Mouse (Mus musculus): ENCODE data around the gene Itga9. TPM values are rescaled to one million over a fixed set of nuclear protein-coding genes. Genes with fewer than 3 reads are reported as not detected.

Gene Itga9
- polyA plus RNA-seq, 1 experiment = 2.3 TPM

- H3K4me1 ChIP-seq (ENCODE audit: control insufficient read depth, insufficient read depth, insufficient read length, low read length) = peaks cover 9% of the 10 kb centered on the region; the same call in 1 of the 2 replicates
- H3K4me3 ChIP-seq (ENCODE audit: insufficient read depth, low read depth, low read length) = no peak overlapping the region
- no peak overlapping the region for H3K27ac ChIP-seq (replicated peaks; ENCODE audit: low read depth, low read length)
Measured at GRCm38 (mm10) chr9:118762759-118763158, 156.3 kb downstream of the Itga9 start.

- Histone ChIP-seq H3K4me3 (ENCODE audit: insufficient read depth, low read depth, low read length) (no peak overlapping the region), H3K27ac (replicated peaks; ENCODE audit: low read depth, low read length) (no peak overlapping the region), H3K4me1 (ENCODE audit: control insufficient read depth, insufficient read depth, insufficient read length, low read length) (peaks cover 9% of the 10 kb centered on the region; the same call in 1 of the 2 replicates)
Measured at GRCm38 (mm10) chr9:118763203-118763602, 156.7 kb downstream of the Itga9 start.

GRCm38 (mm10) chr9:118763646-118764045 is 157.2 kb downstream of the Itga9 start:
- Histone ChIP-seq H3K27ac (replicated peaks; ENCODE audit: low read depth, low read length) (no peak overlapping the region), H3K4me1 (ENCODE audit: control insufficient read depth, insufficient read depth, insufficient read length, low read length) (peaks cover 9% of the 10 kb centered on the region; the same call in 1 of the 2 replicates), H3K4me3 (ENCODE audit: insufficient read depth, low read depth, low read length) (no peak overlapping the region)

- H3K4me3 ChIP-seq (ENCODE audit: insufficient read depth, low read depth, low read length) = no peak overlapping the region
- no peak overlapping the region for H3K27ac ChIP-seq (replicated peaks; ENCODE audit: low read depth, low read length)
Measured at GRCm38 (mm10) chr9:118765059-118765458, 158.6 kb downstream of the Itga9 start.

GRCm38 (mm10) chr9:118767008-118767407 is 160.5 kb downstream of the Itga9 start:
- H3K27ac ChIP-seq (replicated peaks; ENCODE audit: low read depth, low read length) = no peak overlapping the region
- peaks cover 9% of the 10 kb centered on the region; the same call in 1 of the 2 replicates for H3K4me1 ChIP-seq (ENCODE audit: control insufficient read depth, insufficient read depth, insufficient read length, low read length)
- H3K4me3 ChIP-seq (ENCODE audit: insufficient read depth, low read depth, low read length) = no peak overlapping the region

More at GRCm38 (mm10) chr9:118765059-118765458, 158.6 kb downstream of the Itga9 start:
- H3K4me1 ChIP-seq (ENCODE audit: control insufficient read depth, insufficient read depth, insufficient read length, low read length) = peaks cover 9% of the 10 kb centered on the region; the same call in 1 of the 2 replicates

GRCm38 (mm10) chr9:118768596-118768995 is 162.1 kb downstream of the Itga9 start:
- no peak overlapping the region for H3K4me3 ChIP-seq (ENCODE audit: insufficient read depth, low read depth, low read length)
- peaks cover 7% of the 10 kb centered on the region; the same call in 1 of the 2 replicates for H3K4me1 ChIP-seq (ENCODE audit: control insufficient read depth, insufficient read depth, insufficient read length, low read length)
- H3K27ac ChIP-seq (replicated peaks; ENCODE audit: low read depth, low read length) = no peak overlapping the region

GRCm38 (mm10) chr9:118770366-118770765 is 163.9 kb downstream of the Itga9 start:
- Histone ChIP-seq H3K4me1 (ENCODE audit: control insufficient read depth, insufficient read depth, insufficient read length, low read length) (no peaks in the 10 kb centered on the region), H3K4me3 (ENCODE audit: insufficient read depth, low read depth, low read length) (no peak overlapping the region), H3K27ac (replicated peaks; ENCODE audit: low read depth, low read length) (no peak overlapping the region)

GRCm38 (mm10) chr9:118774676-118775075 is 168.2 kb downstream of the Itga9 start:
- Histone ChIP-seq H3K27ac (replicated peaks; ENCODE audit: low read depth, low read length) (no peak overlapping the region), H3K4me1 (ENCODE audit: control insufficient read depth, insufficient read depth, insufficient read length, low read length) (no peaks in the 10 kb centered on the region), H3K4me3 (ENCODE audit: insufficient read depth, low read depth, low read length) (no peak overlapping the region)

GRCm38 (mm10) chr9:118776880-118777438 is 170.5 kb downstream of the Itga9 start:
- Histone ChIP-seq H3K4me1 (ENCODE audit: control insufficient read depth, insufficient read depth, insufficient read length, low read length) (no peaks in the 10 kb centered on the region), H3K27ac (replicated peaks; ENCODE audit: low read depth, low read length) (no peak overlapping the region), H3K4me3 (ENCODE audit: insufficient read depth, low read depth, low read length) (no peak overlapping the region)

- Histone ChIP-seq H3K4me3 (ENCODE audit: insufficient read depth, low read depth, low read length) (no peak overlapping the region), H3K4me1 (ENCODE audit: control insufficient read depth, insufficient read depth, insufficient read length, low read length) (no peaks in the 10 kb centered on the region), H3K27ac (replicated peaks; ENCODE audit: low read depth, low read length) (no peak overlapping the region)
Measured at GRCm38 (mm10) chr9:118778596-118778995, 172.1 kb downstream of the Itga9 start.

GRCm38 (mm10) chr9:118784621-118785020 is 178.1 kb downstream of the Itga9 start:
- Histone ChIP-seq H3K27ac (replicated peaks; ENCODE audit: low read depth, low read length) (no peak overlapping the region), H3K4me1 (ENCODE audit: control insufficient read depth, insufficient read depth, insufficient read length, low read length) (no peaks in the 10 kb centered on the region), H3K4me3 (ENCODE audit: insufficient read depth, low read depth, low read length) (no peak overlapping the region)

- H3K27ac ChIP-seq (replicated peaks; ENCODE audit: low read depth, low read length) = no peak overlapping the region
- H3K4me3 ChIP-seq (ENCODE audit: insufficient read depth, low read depth, low read length) = no peak overlapping the region
- no peaks in the 10 kb centered on the region for H3K4me1 ChIP-seq (ENCODE audit: control insufficient read depth, insufficient read depth, insufficient read length, low read length)
Measured at GRCm38 (mm10) chr9:118785816-118786215, 179.3 kb downstream of the Itga9 start.

GRCm38 (mm10) chr9:118788869-118789281 is 182.4 kb downstream of the Itga9 start:
- no peak overlapping the region for H3K27ac ChIP-seq (replicated peaks; ENCODE audit: low read depth, low read length)
- H3K4me3 ChIP-seq (ENCODE audit: insufficient read depth, low read depth, low read length) = no peak overlapping the region
- no peaks in the 10 kb centered on the region for H3K4me1 ChIP-seq (ENCODE audit: control insufficient read depth, insufficient read depth, insufficient read length, low read length)

GRCm38 (mm10) chr9:118791231-118791630 is 184.7 kb downstream of the Itga9 start:
- no peaks in the 10 kb centered on the region for H3K4me1 ChIP-seq (ENCODE audit: control insufficient read depth, insufficient read depth, insufficient read length, low read length)
- H3K27ac ChIP-seq (replicated peaks; ENCODE audit: low read depth, low read length) = no peak overlapping the region
- H3K4me3 ChIP-seq (ENCODE audit: insufficient read depth, low read depth, low read length) = no peak overlapping the region

- Histone ChIP-seq H3K4me1 (ENCODE audit: control insufficient read depth, insufficient read depth, insufficient read length, low read length) (no peaks in the 10 kb centered on the region), H3K4me3 (ENCODE audit: insufficient read depth, low read depth, low read length) (no peak overlapping the region), H3K27ac (replicated peaks; ENCODE audit: low read depth, low read length) (no peak overlapping the region)
Measured at GRCm38 (mm10) chr9:118793151-118793785, 186.8 kb downstream of the Itga9 start.

GRCm38 (mm10) chr9:118794668-118795067 is 188.2 kb downstream of the Itga9 start:
- H3K4me3 ChIP-seq (ENCODE audit: insufficient read depth, low read depth, low read length) = no peak overlapping the region
- no peaks in the 10 kb centered on the region for H3K4me1 ChIP-seq (ENCODE audit: control insufficient read depth, insufficient read depth, insufficient read length, low read length)
- H3K27ac ChIP-seq (replicated peaks; ENCODE audit: low read depth, low read length) = no peak overlapping the region
